Mouse (Mus musculus) bone marrow, adult 2 months (tissue): ENCODE results near the gene D13Ertd608e.
"Not testable (repeated sequence)": the region's sequence is repeated elsewhere in the genome, so short reads cannot be mapped to it uniquely, and the experiment has no call there.

ENCODE experiments used
- CTCF ChIP-seq: fragments of 200-500 bp; IDR thresholded peaks from 2 replicates; pipeline ENCODE4 v1.5.1; 2011; ENCODE audit warnings: low read length, control low read depth; ENCODE audit not compliant: control insufficient read depth, insufficient read depth
- POLR2A ChIP-seq: fragments of 200-500 bp; IDR thresholded peaks from 2 replicates; pipeline ENCODE4 v1.6.1; 2011; ENCODE audit warnings: low read depth, mild to moderate bottlenecking, control low read depth, low read length, borderline replicate concordance; ENCODE audit not compliant: control insufficient read depth

DNA sequence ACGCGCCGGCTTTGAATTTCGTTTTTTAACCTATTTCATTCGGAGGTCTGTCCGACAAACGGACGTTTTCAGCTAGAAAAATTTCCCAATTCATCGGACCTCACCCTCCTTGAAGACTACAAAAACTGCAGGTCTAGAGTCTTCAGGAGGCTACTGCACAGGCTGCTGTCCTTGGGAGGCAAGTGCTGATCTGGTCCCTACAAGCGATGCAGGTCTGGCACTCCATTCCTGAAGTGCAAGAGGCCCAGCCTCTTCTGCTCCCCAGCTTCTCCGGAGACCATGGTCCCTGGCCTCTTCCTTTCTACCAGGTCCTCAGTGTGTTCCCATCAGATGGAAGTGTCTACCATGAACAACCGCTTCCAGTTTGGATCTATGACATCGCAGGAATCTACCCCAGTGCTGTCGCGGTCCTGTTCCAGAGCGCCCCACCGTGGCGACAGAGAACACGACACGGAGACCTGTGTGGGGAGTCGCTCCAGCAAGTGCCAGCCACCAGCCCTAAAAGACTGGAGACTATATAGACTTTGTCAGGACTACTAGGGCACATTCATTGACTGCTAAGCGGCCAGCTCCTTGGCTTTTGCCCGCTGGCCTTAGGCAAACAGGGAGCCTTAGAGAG, 2.0 kb downstream of the D13Ertd608e start:
- peak; percentile 40; the same call in 1 of the 2 replicates for TF ChIP-seq CTCF
- not testable (repeated sequence) for TF ChIP-seq POLR2A
